Mouse (Mus musculus): ENCODE data around the gene Msh4. TPM values are rescaled to one million over a fixed set of nuclear protein-coding genes. Genes with fewer than 3 reads are reported as not detected.

The Msh4 gene
- polyA plus RNA-seq, 1 experiment from 2014 or later: 0.06 TPM

DNA sequence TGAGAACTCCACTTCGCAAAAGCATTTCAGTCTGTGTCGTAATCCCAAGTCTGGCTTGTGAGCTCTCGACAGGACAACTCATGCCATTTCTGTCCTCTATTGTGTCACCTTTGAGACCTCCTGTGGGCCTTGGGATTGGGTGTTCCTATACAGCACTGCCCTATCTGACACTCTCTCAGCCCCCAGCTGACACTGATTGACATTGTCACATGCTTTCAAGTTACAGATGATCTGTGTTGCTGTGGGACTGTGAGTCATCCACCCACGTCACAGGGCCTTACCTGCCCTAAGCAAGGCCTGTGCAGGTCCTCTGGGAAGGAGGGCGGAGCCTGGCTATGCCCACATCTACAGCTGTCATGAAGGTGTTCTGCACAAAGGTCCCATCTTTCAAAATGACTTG is 26.5 kb upstream of the Msh4 start:
- Histone ChIP-seq H3K27ac (no peak overlapping the region), H3K27me3 (no peaks in the 10 kb centered on the region), H3K4me2 (replicated peaks) (no peak overlapping the region), H3K9ac (no peak overlapping the region), H3K4me3 (no peak overlapping the region), H3K4me1 (no peaks in the 10 kb centered on the region), H3K36me3 (peaks cover 63% of the 10 kb centered on the region), H3K9me3 (replicated peaks) (no peaks in the 10 kb centered on the region)
- 93% methylated on average over 5 of the region's 5 CpGs for WGBS
- ATAC-seq (ENCODE audit: low FRiP score): no peak

DNA sequence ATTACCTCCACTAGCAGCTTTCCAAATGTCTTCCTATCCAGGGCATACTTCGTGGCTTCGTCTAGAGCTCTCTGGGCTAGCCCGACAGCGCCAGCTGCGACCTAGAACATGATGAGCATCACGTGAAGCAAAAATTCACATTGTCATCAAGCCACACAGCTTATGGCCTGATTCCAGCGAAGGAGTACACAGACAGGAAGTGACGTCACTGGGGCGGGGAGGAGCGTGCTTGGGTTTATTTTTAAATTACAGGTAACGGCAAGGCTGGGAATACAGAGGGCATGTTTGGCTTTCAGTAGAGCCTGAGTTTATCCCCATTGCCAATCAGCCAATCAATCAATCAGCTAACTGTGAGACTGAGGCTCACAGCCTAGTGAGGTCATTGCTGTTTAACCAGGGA is 23.6 kb upstream of the Msh4 start:
- H3K9me3 ChIP-seq (replicated peaks): no peaks in the 10 kb centered on the region
- H3K9ac ChIP-seq: no peak overlapping the region
- no peak for ATAC-seq (ENCODE audit: low FRiP score)
- H3K27me3 ChIP-seq: no peaks in the 10 kb centered on the region
- H3K27ac ChIP-seq: no peak overlapping the region
- no peaks in the 10 kb centered on the region for H3K4me1 ChIP-seq
- no peak overlapping the region for H3K4me3 ChIP-seq
- WGBS: 95% methylated on average over 11 of the region's 11 CpGs
- H3K4me2 ChIP-seq (replicated peaks): no peak overlapping the region
- peaks cover 54% of the 10 kb centered on the region for H3K36me3 ChIP-seq

- Histone ChIP-seq H3K27me3 (no peaks in the 10 kb centered on the region), H3K4me3 (no peak overlapping the region), H3K9ac (no peak overlapping the region), H3K4me1 (no peaks in the 10 kb centered on the region), H3K36me3 (peaks cover 55% of the 10 kb centered on the region), H3K4me2 (replicated peaks) (no peak overlapping the region), H3K9me3 (replicated peaks) (no peaks in the 10 kb centered on the region), H3K27ac (no peak overlapping the region)
- WGBS: 93% methylated on average over 7 of the region's 7 CpGs
- ATAC-seq (ENCODE audit: low FRiP score): no peak
These were observed 20.4 kb upstream of the Msh4 start for GRCm38 (mm10) chr3:153926333-153926732.

GRCm38 (mm10) chr3:153921147-153921910 is 15.4 kb upstream of the Msh4 start:
- Histone ChIP-seq H3K4me1 (no peaks in the 10 kb centered on the region), H3K4me2 (replicated peaks) (no peak overlapping the region), H3K9ac (no peak overlapping the region), H3K27ac (no peak overlapping the region), H3K9me3 (replicated peaks) (no peaks in the 10 kb centered on the region), H3K27me3 (no peaks in the 10 kb centered on the region), H3K36me3 (peaks cover 32% of the 10 kb centered on the region), H3K4me3 (no peak overlapping the region)
- no peak for ATAC-seq (ENCODE audit: low FRiP score)
- whole genome bisulfite sequencing: 95% methylated on average over 10 of the region's 10 CpGs

DNA sequence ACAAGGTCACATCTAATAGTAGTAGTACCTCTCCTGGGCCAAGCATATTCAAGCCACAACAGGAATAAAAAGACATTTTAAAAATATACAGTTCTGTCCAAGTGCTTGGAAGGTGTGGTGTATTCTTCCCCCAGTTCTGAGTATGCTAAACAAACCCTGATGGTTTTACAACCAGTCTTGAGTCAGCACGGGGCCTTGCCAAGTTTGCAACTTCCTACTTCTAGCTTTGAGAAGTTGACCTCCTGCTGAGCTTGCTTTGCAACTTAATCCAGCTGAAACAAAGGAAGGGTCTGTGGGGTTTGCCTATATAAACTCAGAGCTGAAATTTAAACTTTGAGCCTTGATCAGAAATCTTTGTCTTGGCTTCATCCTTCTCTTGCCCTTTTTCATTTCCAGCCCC is 11.3 kb upstream of the Msh4 start:
- peaks cover 4% of the 10 kb centered on the region for H3K4me1 ChIP-seq
- 9% methylated on average over 1 of the region's 1 CpGs for WGBS

DNA sequence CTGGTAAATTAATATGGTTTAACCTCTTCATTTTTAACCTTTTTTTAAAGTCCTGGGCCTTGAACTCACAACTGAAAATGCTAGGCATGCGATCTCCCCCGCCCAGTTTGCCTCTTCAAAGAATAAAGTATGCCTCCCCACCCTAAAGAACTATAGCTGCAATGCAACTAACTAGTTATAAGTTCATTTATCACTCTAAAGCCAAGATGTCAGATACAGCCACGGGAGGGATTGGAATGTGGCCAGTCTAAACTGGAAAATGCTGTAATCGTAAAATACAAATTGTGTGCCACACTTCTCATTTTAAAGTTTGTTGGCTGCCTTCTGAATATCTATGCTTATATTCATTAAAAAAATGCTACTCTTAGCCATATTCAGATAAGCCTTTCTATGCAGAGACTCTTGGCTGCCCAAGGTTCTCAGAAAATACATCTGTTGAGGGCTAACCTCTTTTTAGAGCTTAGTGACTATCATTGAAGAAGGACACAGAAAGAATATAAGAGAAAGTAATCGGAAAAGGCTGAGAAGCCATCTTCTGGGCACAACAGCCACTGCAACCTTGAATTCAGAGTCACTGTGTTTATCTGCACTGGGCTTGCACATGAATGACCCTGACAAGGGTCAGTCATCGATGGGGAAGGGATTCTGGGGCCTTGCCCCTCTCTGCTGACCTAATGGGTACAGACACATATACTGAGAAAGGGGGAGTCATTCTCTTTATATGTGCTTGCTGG is 7.7 kb upstream of the Msh4 start:
- H3K4me3 ChIP-seq: peak overlapping the region; percentile 91
- peaks cover 25% of the 10 kb centered on the region for H3K36me3 ChIP-seq
- H3K4me2 ChIP-seq (replicated peaks): peak overlapping the region; percentile 89
- ATAC-seq (ENCODE audit: low FRiP score): no peak
- peak overlapping the region; percentile 90 for H3K9ac ChIP-seq
- peaks cover 34% of the 10 kb centered on the region for H3K4me1 ChIP-seq
- 53% methylated on average over 6 of the region's 6 CpGs for WGBS
- no peaks in the 10 kb centered on the region for H3K27me3 ChIP-seq
- no peaks in the 10 kb centered on the region for H3K9me3 ChIP-seq (replicated peaks)
- H3K27ac ChIP-seq: peak overlapping the region; percentile 95

More for the DNA sequence above, 11.3 kb upstream of the Msh4 start:
- no peak for ATAC-seq (ENCODE audit: low FRiP score)
- H3K27ac ChIP-seq: no peak overlapping the region
- H3K4me2 ChIP-seq (replicated peaks): no peak overlapping the region
- peaks cover 11% of the 10 kb centered on the region; the same call in 1 of the 2 replicates for H3K36me3 ChIP-seq
- no peaks in the 10 kb centered on the region for H3K9me3 ChIP-seq (replicated peaks)
- H3K27me3 ChIP-seq: no peaks in the 10 kb centered on the region
- H3K9ac ChIP-seq: no peak overlapping the region
- H3K4me3 ChIP-seq: no peak overlapping the region

GRCm38 (mm10) chr3:153912546-153913509 is 6.9 kb upstream of the Msh4 start, which contains the start of gene Rabggtb:
Gene Rabggtb (minus strand): TSS chr3:153913009.
- H3K4me2 ChIP-seq (replicated peaks): peak within 1 kb of the TSS; percentile 89
- H3K36me3 ChIP-seq: peaks cover 34% of the 10 kb centered on the region
- H3K27me3 ChIP-seq: no peaks in the 10 kb centered on the region
- peak within 1 kb of the TSS; percentile 90 for H3K9ac ChIP-seq
- ATAC-seq (ENCODE audit: low FRiP score): peak; percentile 97
- under 1% methylated on average over 65 of the region's 65 CpGs for WGBS
- H3K4me1 ChIP-seq: peaks cover 38% of the 10 kb centered on the region
- H3K4me3 ChIP-seq: peak within 1 kb of the TSS; percentile 91
- no peaks in the 10 kb centered on the region for H3K9me3 ChIP-seq (replicated peaks)
- peak within 1 kb of the TSS; percentile 95 for H3K27ac ChIP-seq

DNA sequence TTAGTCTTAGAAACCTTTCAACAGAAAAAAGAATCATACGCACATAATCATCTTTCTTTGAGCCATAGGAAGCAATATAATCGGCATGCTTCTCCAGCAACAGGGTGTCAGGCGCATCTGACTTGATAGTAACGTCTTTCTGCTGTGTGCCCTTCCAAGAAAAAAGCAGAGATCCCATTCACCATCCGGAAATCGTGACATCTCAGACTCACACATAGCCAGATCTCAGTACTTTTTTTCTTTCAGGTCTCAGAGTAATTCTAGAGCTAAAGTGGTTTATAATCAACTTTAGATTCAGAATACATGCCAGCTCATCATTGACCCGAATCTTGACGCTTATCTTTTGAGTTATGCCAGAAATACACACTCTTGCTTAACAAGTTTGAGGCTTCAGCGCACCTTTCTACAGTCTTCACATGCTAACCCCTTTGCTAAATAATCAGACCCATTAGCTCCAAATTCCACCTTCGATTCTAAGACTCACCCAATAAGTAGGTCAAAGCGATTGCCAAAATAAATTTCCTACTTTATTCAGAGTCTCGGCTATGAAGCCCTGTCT is 6.0 kb upstream of the Msh4 start:
- H3K36me3 ChIP-seq: peaks cover 39% of the 10 kb centered on the region
- no peaks in the 10 kb centered on the region for H3K9me3 ChIP-seq (replicated peaks)

DNA sequence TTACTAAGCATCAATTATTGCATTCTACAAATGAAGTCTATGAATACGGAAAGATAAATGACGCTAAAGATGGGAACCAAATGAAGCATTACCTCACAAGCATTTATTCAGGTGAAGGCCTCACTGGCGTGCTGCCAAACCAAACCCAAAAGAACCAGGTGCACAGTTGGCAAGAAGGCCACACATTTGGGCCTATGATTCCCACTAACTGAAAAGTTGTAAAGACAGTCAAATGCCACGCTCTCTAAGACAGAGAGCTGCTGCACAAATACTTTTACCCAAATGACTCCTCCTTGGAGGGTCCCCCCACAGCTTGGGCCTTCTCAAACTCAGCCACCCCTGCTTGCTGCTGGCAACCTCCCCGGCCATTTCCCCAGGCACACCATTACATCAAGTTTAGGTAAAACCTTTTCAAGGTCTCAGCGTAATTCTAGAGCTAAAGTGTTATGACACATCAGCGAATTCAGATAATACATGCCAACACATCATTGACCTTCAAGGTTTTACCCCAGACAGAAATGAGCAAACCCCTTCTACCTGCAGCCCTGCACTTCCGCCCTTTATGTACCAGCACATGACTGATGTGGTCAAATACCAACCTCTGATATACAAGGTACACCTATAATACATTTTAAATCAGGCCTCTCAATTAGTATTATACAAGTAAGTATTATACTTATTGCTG is 5.4 kb upstream of the Msh4 start:
- Histone ChIP-seq H3K36me3 (peaks cover 45% of the 10 kb centered on the region), H3K9ac (peak overlapping the region; percentile 90)

More for the DNA sequence above, 6.0 kb upstream of the Msh4 start:
- H3K27ac ChIP-seq: peak overlapping the region; percentile 95; the same call in 1 of the 2 replicates
- peak overlapping the region; percentile 89 for H3K4me2 ChIP-seq (replicated peaks)
- peak overlapping the region; percentile 91 for H3K4me3 ChIP-seq
- H3K9ac ChIP-seq: peak overlapping the region; percentile 90
- WGBS: 3% methylated on average over 12 of the region's 12 CpGs
- peaks cover 38% of the 10 kb centered on the region for H3K4me1 ChIP-seq
- no peak for ATAC-seq (ENCODE audit: low FRiP score)
- H3K27me3 ChIP-seq: no peaks in the 10 kb centered on the region

GRCm38 (mm10) chr3:153910489-153910888 is 4.6 kb upstream of the Msh4 start:
- H3K4me1 ChIP-seq: peaks cover 38% of the 10 kb centered on the region
- 78% methylated on average over 7 of the region's 7 CpGs for WGBS
- no peak overlapping the region for H3K27ac ChIP-seq
- peaks cover 54% of the 10 kb centered on the region for H3K36me3 ChIP-seq
- peak overlapping the region; percentile 89 for H3K4me2 ChIP-seq (replicated peaks)
- 0 out of 2 replicates have a peak overlapping the region, but pooled peaks have one; percentile 90 for H3K9ac ChIP-seq
- no peaks in the 10 kb centered on the region for H3K9me3 ChIP-seq (replicated peaks)
- no peaks in the 10 kb centered on the region for H3K27me3 ChIP-seq
- no peak overlapping the region for H3K4me3 ChIP-seq
- ATAC-seq (ENCODE audit: low FRiP score): no peak

More for the DNA sequence above, 5.4 kb upstream of the Msh4 start:
- Histone ChIP-seq H3K9me3 (replicated peaks) (no peaks in the 10 kb centered on the region), H3K27me3 (no peaks in the 10 kb centered on the region), H3K27ac (no peak overlapping the region), H3K4me3 (peak overlapping the region; percentile 91), H3K4me1 (peaks cover 38% of the 10 kb centered on the region), H3K4me2 (replicated peaks) (peak overlapping the region; percentile 89)
- 50% methylated on average over 8 of the region's 8 CpGs for WGBS
- ATAC-seq (ENCODE audit: low FRiP score): no peak

DNA sequence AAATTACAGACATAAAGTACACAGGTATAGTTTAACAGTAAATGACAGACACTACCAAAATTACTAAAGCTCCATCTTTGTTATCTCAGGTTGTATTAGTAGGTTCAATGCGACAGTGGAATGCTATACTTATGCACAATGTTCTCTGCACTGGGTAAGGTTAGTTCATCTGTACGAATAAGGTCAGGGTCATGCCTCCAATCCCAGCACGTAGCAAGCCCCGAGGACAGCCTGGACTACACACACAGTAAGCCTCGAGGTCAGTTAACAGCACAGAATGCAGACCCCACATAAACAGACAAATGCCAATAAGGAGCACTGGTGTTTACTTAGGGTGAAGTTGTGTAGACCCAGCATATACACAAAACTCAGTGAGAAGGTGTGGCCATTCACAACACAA is 3.0 kb upstream of the Msh4 start:
- no peak overlapping the region for H3K4me3 ChIP-seq
- peaks cover 68% of the 10 kb centered on the region for H3K36me3 ChIP-seq
- no peaks in the 10 kb centered on the region for H3K27me3 ChIP-seq
- ATAC-seq (ENCODE audit: low FRiP score): no peak
- no peaks in the 10 kb centered on the region for H3K9me3 ChIP-seq (replicated peaks)
- H3K4me1 ChIP-seq: peaks cover 38% of the 10 kb centered on the region
- H3K4me2 ChIP-seq (replicated peaks): no peak overlapping the region
- 87% methylated on average over 5 of the region's 5 CpGs for WGBS
- H3K27ac ChIP-seq: no peak overlapping the region
- H3K9ac ChIP-seq: no peak overlapping the region; the same call in 1 of the 2 replicates

All from hindbrain, embryonic 12.5 days (tissue).